Mouse (Mus musculus): Measurements from ENCODE around the gene Smyd3.

DNA sequence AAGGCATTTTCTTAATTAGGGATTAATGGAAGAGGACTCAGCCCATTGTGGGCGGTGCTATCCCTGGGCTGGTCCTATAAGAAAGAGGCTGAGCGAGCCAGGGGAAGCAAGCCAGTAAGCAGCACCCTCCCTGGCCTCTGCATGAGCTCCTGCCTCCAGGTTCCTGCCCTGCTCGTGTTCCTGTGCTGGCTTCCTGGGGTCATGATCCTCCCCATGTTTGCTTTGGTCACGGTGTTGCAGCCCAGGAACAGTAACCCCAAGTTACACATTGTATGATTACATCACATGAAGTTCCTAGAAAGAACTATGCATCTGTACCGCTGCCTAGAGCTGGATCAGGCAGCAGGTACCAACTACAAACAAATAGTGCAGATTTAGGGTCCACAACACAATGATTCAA, 536.2 kb downstream of the Smyd3 start:
- TF ChIP-seq EP300 (IDR thresholded peaks at IDR 0.05; ENCODE audit: insufficient read depth, low read depth, low read length) (no peak), CTCF (IDR thresholded peaks at IDR 0.05) (no peak)
